Mouse (Mus musculus) lung, embryonic 16.5 days (tissue): Measurements from ENCODE around the gene Zfp637. TPM values are rescaled to one million over a fixed set of nuclear protein-coding genes. Genes with fewer than 3 reads are reported as not detected.

ENCODE experiments used
- ATAC-seq: fragments of 200-750 bp; cut with Nextera tagmentation; 2 replicates; pipeline ENCODE4 v1.8.0; 2017; ENCODE audit warnings: low read depth, mild to moderate bottlenecking, moderate library complexity
- H3K27ac ChIP-seq: fragments of 300-500 bp; sonication (generic); 2 replicates; pipeline ENCODE4 v1.5.1; 2014; ENCODE audit warnings: mild to moderate bottlenecking, control low read depth, low read length
- H3K27me3 ChIP-seq: fragments of 300-500 bp; sonication (generic); 2 replicates; pipeline ENCODE4 v1.6.1; 2014; ENCODE audit warnings: low read depth, low read length, mixed read lengths; ENCODE audit not compliant: control insufficient read depth, insufficient read depth
- H3K36me3 ChIP-seq: fragments of 300-500 bp; sonication (generic); 2 replicates; pipeline ENCODE4 v1.6.1; 2014; ENCODE audit warnings: low read length; ENCODE audit not compliant: control insufficient read depth, insufficient read depth
- H3K4me1 ChIP-seq: fragments of 300-500 bp; sonication (generic); replicated peaks from 2 replicates; pipeline ENCODE4 v1.6.1; 2014; ENCODE audit warnings: low read length, mixed read lengths; ENCODE audit not compliant: control insufficient read depth, insufficient read depth
- H3K4me2 ChIP-seq: fragments of 300-500 bp; sonication (generic); 2 replicates; pipeline ENCODE4 v1.6.1; 2014; ENCODE audit warnings: low read depth, low read length, control low read depth
- H3K4me3 ChIP-seq: fragments of 300-500 bp; sonication (generic); 2 replicates; pipeline ENCODE4 v1.5.1; 2014; ENCODE audit warnings: mild to moderate bottlenecking, low read length, control low read depth
- H3K9ac ChIP-seq: fragments of 300-500 bp; sonication (generic); 2 replicates; pipeline ENCODE4 v1.6.1; 2014; ENCODE audit warnings: low read length, control low read depth
- H3K9me3 ChIP-seq: fragments of 300-500 bp; sonication (generic); 2 replicates; pipeline ENCODE4 v1.6.1; 2016; ENCODE audit warnings: low read length; ENCODE audit not compliant: control insufficient read depth
- WGBS: fragments of 180-500 bp; shearing (Covaris S2); extraction: QIAGEN DNeasy Blood & Tissue Kit; methylation state at CpG from one replicate; pipeline ENCODE4 v1.1.7; 2014; 5-methylcytosine and 5-hydroxymethylcytosine counted together
- polyA plus RNA-seq: library from polyadenylated mRNA; unstranded; fragments of >200 nt; fragmentation: Nextera tagmentation; extraction: Ambion mirVana; gene quantifications from 2 replicates; pipeline ENCODE4 v1.2.1, GENCODE M21; 2015

Zfp637 gene
- polyA plus RNA-seq, 1 experiment from 2014 or later = 132 TPM

- no peaks in the 10 kb centered on the region for H3K27me3 ChIP-seq
Measured at GRCm38 (mm10) chr6:117891369-117892160, 50.6 kb downstream of the Zfp637 start.

GRCm38 (mm10) chr6:117892386-117892785, 51.4 kb downstream of the Zfp637 start:
- Histone ChIP-seq H3K4me3 (no peak overlapping the region), H3K4me2 (no peak overlapping the region), H3K27ac (no peak overlapping the region), H3K9me3 (no peaks in the 10 kb centered on the region), H3K4me1 (no peaks in the 10 kb centered on the region), H3K27me3 (no peaks in the 10 kb centered on the region), H3K36me3 (no peaks in the 10 kb centered on the region), H3K9ac (no peak overlapping the region)
- 51% methylated on average over 3 of the region's 3 CpGs for WGBS
- no peak for ATAC-seq

More at GRCm38 (mm10) chr6:117891369-117892160, 50.6 kb downstream of the Zfp637 start:
- H3K27ac ChIP-seq = no peak overlapping the region
- H3K4me1 ChIP-seq = no peaks in the 10 kb centered on the region
- H3K4me2 ChIP-seq = no peak overlapping the region
- no peaks in the 10 kb centered on the region for H3K9me3 ChIP-seq
- H3K36me3 ChIP-seq = no peaks in the 10 kb centered on the region
- WGBS = 54% methylated on average over 14 of the region's 14 CpGs
- no peak overlapping the region for H3K9ac ChIP-seq
- no peak overlapping the region for H3K4me3 ChIP-seq
- 0 out of 2 replicates have a peak, but pooled peaks have one; percentile 47 for ATAC-seq

- ATAC-seq = no peak
- no peaks in the 10 kb centered on the region for H3K36me3 ChIP-seq
- 80% methylated on average over 2 of the region's 2 CpGs for whole genome bisulfite sequencing
Measured at GRCm38 (mm10) chr6:117893435-117893834, 52.5 kb downstream of the Zfp637 start.

More at GRCm38 (mm10) chr6:117893435-117893834, 52.5 kb downstream of the Zfp637 start:
- Histone ChIP-seq H3K4me1 (no peaks in the 10 kb centered on the region), H3K9me3 (no peaks in the 10 kb centered on the region), H3K27me3 (no peaks in the 10 kb centered on the region), H3K9ac (no peak overlapping the region), H3K27ac (no peak overlapping the region), H3K4me2 (no peak overlapping the region), H3K4me3 (no peak overlapping the region)

Other genes starting within 250 kb of the Zfp637 start
- gene Zfp239, start 20.9 kb downstream of the Zfp637 start, polyA plus RNA-seq = 5.9 and 7.5 TPM in 2 replicates
- gene Hnrnpf, start 59.1 kb downstream of the Zfp637 start, polyA plus RNA-seq = 702 and 720 TPM in 2 replicates
- 6.1 and 6.6 TPM in 2 replicates for gene Fxyd4, start 96.5 kb downstream of the Zfp637 start, polyA plus RNA-seq
- gene Rasgef1a, start 170.3 kb downstream of the Zfp637 start, polyA plus RNA-seq = 6.1 and 6.3 TPM in 2 replicates